Mouse (Mus musculus) neural tube, embryonic 13.5 days (tissue): ENCODE results near the gene Nus1. TPM values are rescaled to one million over a fixed set of nuclear protein-coding genes. Genes with fewer than 3 reads are reported as not detected.

Experiments used
- polyA plus RNA-seq: library from polyadenylated mRNA; unstranded; fragments of >200 nt; fragmentation: Nextera tagmentation; extraction: Ambion mirVana; gene quantifications from 2 replicates; pipeline ENCODE4 v1.2.1, GENCODE M21; 2015

Nus1 gene
- polyA plus RNA-seq, 1 experiment from 2014 or later = 15.6 TPM

Other genes starting within 250 kb of the Nus1 start
- gene Ros1, start 222.3 kb upstream of the Nus1 start, polyA plus RNA-seq = not detected in 2 replicates
- 35.2 and 37.0 TPM in 2 replicates for gene Dcbld1, start 183.9 kb upstream of the Nus1 start, polyA plus RNA-seq
- not detected in 2 replicates for gene Gm26741, start 58.8 kb upstream of the Nus1 start, polyA plus RNA-seq
- gene Gopc, start 35.4 kb upstream of the Nus1 start, polyA plus RNA-seq = 29.1 and 32.2 TPM in 2 replicates
- gene Nepn, start 28.6 kb upstream of the Nus1 start, polyA plus RNA-seq = not detected in 2 replicates